Mouse (Mus musculus): Measurements from ENCODE around the gene Olfr593.
"Not testable (repeated sequence)": the region's sequence is repeated elsewhere in the genome, so short reads cannot be mapped to it uniquely, and the experiment has no call there.

The Olfr593 gene

DNA sequence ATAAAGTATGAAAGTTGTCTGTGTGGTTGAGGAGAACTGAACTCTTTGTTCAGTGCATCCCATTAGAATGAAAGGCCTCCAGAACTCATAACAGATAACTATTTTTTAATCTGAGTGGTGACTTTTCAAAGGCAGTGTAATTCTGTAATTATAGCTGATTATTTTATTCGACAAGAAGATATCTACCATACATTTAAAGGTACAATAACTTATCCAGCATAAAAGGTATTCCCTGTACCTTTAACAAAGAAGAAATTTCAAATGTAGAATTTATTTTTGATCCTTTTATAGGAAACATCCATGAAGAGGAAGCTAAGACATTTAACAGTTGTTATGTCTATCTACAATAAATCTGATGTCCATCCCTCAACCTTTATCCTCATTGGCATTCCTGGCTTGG, at the start of gene Olfr593:
Olfr593 (plus strand) TSS at position 301 of the 400 bp plus-strand sequence.
- no peak for DNase-seq

DNA sequence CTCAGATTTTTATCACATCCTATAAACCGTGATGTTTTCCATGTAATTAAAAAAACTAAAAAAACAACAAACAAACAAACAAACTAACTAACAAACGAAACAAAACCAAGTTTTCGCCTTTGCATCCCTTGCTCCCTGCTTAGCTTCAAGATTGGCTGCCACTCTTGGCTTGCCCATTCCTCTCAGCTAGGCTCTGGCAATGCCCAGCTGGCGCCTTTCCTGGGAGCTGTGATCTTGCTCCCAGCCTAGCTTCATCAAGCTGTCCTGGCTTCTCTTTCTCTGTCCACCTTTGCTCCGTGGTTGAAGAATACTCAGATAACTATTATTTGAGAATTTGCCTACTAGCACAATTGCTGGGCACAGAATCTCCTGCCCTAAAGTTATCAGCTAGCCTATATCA, 42.0 kb upstream of the Olfr593 start:
- peak; percentile 78 for DNase-seq

DNA sequence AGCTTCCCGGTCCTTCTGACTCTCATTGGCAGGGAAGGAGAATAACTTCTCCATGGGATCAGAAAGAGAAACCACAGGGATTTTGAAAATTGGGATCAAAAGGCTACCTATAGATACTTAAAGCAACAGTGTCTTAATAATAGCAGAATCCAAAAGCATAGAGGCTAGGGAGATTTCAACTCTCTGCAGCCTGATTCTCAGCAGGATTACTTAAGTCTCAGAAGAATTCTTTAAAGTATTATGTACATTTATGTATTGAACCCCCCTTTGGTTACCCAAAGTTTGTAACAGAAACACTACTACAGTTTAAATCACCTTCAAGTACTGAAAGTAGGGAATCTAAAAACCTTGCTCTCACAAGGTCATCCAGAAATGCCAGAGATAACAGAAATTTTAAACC, 33.4 kb upstream of the Olfr593 start, which contains the start of gene Olfr591:
Olfr591 (minus strand) TSS at position 101 of the 400 bp plus-strand sequence.
- no peak for DNase-seq

DNA sequence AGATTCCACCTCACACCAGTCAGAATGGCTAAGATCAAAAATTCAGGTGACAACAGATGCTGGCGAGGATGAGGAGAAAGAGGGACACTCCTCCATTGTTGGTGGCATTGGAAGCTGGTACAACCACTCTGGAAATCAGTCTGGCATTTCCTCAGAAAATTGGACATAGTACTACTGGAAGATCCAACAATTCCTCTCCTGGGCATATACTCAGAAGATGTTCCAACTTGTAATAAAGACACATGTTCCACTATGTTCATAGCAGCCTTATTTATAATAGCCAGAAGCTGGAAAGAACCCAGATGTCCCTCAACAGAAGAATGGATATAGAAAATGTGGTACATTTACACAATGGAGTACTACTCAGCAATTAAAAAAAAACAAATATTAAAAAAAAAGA, 27.2 kb upstream of the Olfr593 start, which contains the start of gene Olfr592:
Olfr592 (plus strand) TSS at position 301 of the 400 bp plus-strand sequence.
- DNase-seq, result not testable (repeated sequence)

DNA sequence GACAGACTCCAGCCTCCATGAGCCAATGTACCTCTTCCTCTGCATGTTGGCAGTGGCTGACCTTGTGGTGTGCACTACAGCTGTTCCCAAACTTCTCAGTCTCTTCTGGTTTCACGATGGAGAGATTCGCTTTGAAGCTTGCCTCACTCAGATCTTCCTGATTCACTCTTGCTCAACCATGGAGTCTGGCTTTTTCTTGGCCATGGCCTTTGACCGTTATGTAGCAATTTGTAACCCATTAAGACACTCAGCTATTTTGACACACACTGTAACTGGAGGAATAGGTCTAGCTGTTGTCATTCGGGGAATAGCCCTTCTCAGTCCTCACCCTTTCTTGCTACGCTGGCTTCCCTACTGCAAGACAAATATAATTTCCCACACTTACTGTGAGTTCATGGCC, 388 bp downstream of the Olfr593 start:
- DNase-seq, result not testable (repeated sequence)

DNA sequence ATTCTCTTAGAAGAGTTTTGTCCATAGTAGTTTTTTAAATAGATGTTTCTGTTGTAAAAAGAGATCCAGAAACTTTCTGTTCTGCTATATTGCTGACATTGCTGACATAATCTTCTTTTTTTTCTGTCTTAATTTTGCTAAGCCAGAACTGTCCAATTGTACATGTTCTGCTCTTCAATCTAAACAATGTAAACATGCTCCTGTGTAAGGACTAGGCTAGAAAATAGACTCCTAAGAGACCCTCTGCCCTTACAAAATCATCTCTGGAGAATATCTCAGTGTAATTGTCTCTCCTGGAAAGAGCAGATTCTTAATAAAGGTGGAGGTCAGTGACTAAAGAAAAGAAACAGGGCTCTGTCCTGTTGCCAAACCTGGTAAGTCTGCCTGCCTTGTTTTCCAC, 5.0 kb downstream of the Olfr593 start, which contains the start of gene Olfr594:
Olfr594 (plus strand) TSS at position 301 of the 400 bp plus-strand sequence.
- no peak for DNase-seq

DNA sequence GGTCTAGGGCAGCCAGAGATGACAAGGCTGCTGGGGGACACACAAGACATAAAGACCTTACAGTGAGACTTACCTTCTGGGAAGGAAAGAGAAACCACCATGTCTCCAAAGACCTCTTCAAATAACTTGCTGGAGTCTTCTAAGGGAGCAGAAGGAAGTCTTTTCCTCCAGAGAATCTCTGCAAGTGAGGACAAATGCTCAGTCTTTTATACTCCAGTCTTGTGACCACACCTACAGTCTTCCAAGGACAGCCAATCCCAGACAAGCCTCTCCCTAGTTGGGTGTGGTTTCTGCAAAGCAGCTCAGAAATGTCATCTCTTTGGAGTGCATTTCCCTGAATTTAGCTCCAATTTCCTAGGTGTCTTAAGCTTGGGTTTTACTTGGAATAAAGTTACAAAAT, 40.7 kb downstream of the Olfr593 start, which contains the start of gene Usp17ld:
Usp17ld (minus strand) TSS at position 101 of the 400 bp plus-strand sequence.
- DNase-seq, result not testable (repeated sequence)

Data from heart, adult 11 months (tissue).